Mouse (Mus musculus): ENCODE measurements around the gene Mroh7. TPM values are rescaled to one million over a fixed set of nuclear protein-coding genes. Genes with fewer than 3 reads are reported as not detected.

Mroh7 gene
- total and polyA plus RNA-seq, 2 experiments from 2014 or later = 0.64 to 1.3 TPM

GRCm38 (mm10) chr4:106644218-106644610, 86.5 kb downstream of the Mroh7 start:
- Histone ChIP-seq H3K27ac (ENCODE audit: low read depth, low read length) (no peak overlapping the region), H3K4me2 (ENCODE audit: low read depth, low read length, poor library complexity, severe bottlenecking) (no peak overlapping the region), H3K36me3 (ENCODE audit: insufficient read depth, low read length) (no peaks in the 10 kb centered on the region), H3K4me3 (ENCODE audit: low read depth, low read length) (no peak overlapping the region), H3K27me3 (ENCODE audit: insufficient read depth, low read length) (peaks cover 8% of the 10 kb centered on the region; the same call in 1 of the 2 replicates), H3K9ac (replicated peaks; ENCODE audit: low read length, poor library complexity, severe bottlenecking) (no peak overlapping the region), H3K4me1 (ENCODE audit: insufficient read depth, low read length) (no peaks in the 10 kb centered on the region), H3K9me3 (ENCODE audit: low read length) (no peaks in the 10 kb centered on the region)
- no peak for TF ChIP-seq CTCF (IDR thresholded peaks at IDR 0.05)
- WGBS = 64% methylated on average over 6 of the region's 6 CpGs
- DNase-seq (ENCODE audit: low spot score) (no peak), ATAC-seq (ENCODE audit: low FRiP score) (no peak)

- Histone ChIP-seq H3K9ac (replicated peaks; ENCODE audit: low read length, poor library complexity, severe bottlenecking) (no peak overlapping the region), H3K4me2 (ENCODE audit: low read depth, low read length, poor library complexity, severe bottlenecking) (no peak overlapping the region), H3K4me1 (ENCODE audit: insufficient read depth, low read length) (no peaks in the 10 kb centered on the region), H3K27ac (ENCODE audit: low read depth, low read length) (no peak overlapping the region; the same call in 1 of the 2 replicates), H3K27me3 (ENCODE audit: insufficient read depth, low read length) (peaks cover 8% of the 10 kb centered on the region; the same call in 1 of the 2 replicates), H3K36me3 (ENCODE audit: insufficient read depth, low read length) (no peaks in the 10 kb centered on the region), H3K9me3 (ENCODE audit: low read length) (no peaks in the 10 kb centered on the region), H3K4me3 (ENCODE audit: low read depth, low read length) (no peak overlapping the region)
- ATAC-seq (ENCODE audit: low FRiP score) = no peak
- 36% methylated on average over 8 of the region's 8 CpGs for whole genome bisulfite sequencing
- DNase-seq (ENCODE audit: low spot score) = no peak
- no peak for TF ChIP-seq CTCF (IDR thresholded peaks at IDR 0.05)
Observed at GRCm38 (mm10) chr4:106643483-106644217, 87.1 kb downstream of the Mroh7 start.

DNA sequence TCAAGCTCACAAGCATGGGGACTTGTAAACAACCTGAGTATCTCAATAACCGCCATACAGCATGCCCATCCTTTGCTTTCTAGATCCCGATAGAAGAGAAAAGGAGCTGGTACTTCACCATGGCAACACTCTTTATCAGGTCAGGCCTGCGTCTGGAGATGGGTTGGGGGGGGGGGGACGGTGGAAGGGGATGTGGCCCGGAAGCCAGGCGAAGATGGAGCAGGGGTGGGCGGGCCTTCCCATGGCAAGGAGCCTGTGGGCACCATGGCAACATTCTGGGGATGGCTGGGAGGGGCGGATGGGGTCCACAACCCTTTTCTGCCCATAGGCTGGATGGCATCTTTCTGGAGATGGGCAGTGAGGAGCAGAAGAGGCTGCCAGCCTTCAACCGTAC, 96.6 kb downstream of the Mroh7 start:
- Histone ChIP-seq H3K27me3 (ENCODE audit: insufficient read depth, low read length) (no peaks in the 10 kb centered on the region), H3K4me2 (ENCODE audit: low read depth, low read length, poor library complexity, severe bottlenecking) (peak overlapping the region; percentile 34), H3K9ac (replicated peaks; ENCODE audit: low read length, poor library complexity, severe bottlenecking) (no peak overlapping the region), H3K27ac (ENCODE audit: low read depth, low read length) (peak overlapping the region; percentile 90), H3K9me3 (ENCODE audit: low read length) (no peaks in the 10 kb centered on the region), H3K4me3 (ENCODE audit: low read depth, low read length) (no peak overlapping the region), H3K4me1 (ENCODE audit: insufficient read depth, low read length) (peaks cover 33% of the 10 kb centered on the region), H3K36me3 (ENCODE audit: insufficient read depth, low read length) (no peaks in the 10 kb centered on the region)
- no peak for TF ChIP-seq CTCF (IDR thresholded peaks at IDR 0.05)
- 32% methylated on average over 9 of the region's 9 CpGs for WGBS
- ATAC-seq (ENCODE audit: low FRiP score) (peak; percentile 52; the same call in 1 of the 2 replicates), DNase-seq (ENCODE audit: low spot score) (peak; percentile 49)

- 17% methylated on average over 8 of the region's 8 CpGs for WGBS
- H3K9ac ChIP-seq (replicated peaks; ENCODE audit: low read length, poor library complexity, severe bottlenecking) = peak overlapping the region; percentile 34
Observed at GRCm38 (mm10) chr4:106633281-106634085, 97.2 kb downstream of the Mroh7 start.

GRCm38 (mm10) chr4:106632313-106632712, 98.4 kb downstream of the Mroh7 start:
- H3K9ac ChIP-seq (replicated peaks; ENCODE audit: low read length, poor library complexity, severe bottlenecking) = no peak overlapping the region
- peaks cover 33% of the 10 kb centered on the region for H3K4me1 ChIP-seq (ENCODE audit: insufficient read depth, low read length)
- no peak overlapping the region for H3K4me3 ChIP-seq (ENCODE audit: low read depth, low read length)
- no peaks in the 10 kb centered on the region for H3K27me3 ChIP-seq (ENCODE audit: insufficient read depth, low read length)
- DNase-seq (ENCODE audit: low spot score) = no peak
- WGBS = 31% methylated on average over 1 of the region's 3 CpGs
- H3K4me2 ChIP-seq (ENCODE audit: low read depth, low read length, poor library complexity, severe bottlenecking) = no peak overlapping the region
- H3K36me3 ChIP-seq (ENCODE audit: insufficient read depth, low read length) = no peaks in the 10 kb centered on the region
- TF ChIP-seq CTCF (IDR thresholded peaks at IDR 0.05) = no peak
- H3K9me3 ChIP-seq (ENCODE audit: low read length) = no peaks in the 10 kb centered on the region
- no peak for ATAC-seq (ENCODE audit: low FRiP score)
- H3K27ac ChIP-seq (ENCODE audit: low read depth, low read length) = peak overlapping the region; percentile 90

More at GRCm38 (mm10) chr4:106633281-106634085, 97.2 kb downstream of the Mroh7 start:
- H3K36me3 ChIP-seq (ENCODE audit: insufficient read depth, low read length) = no peaks in the 10 kb centered on the region
- ATAC-seq (ENCODE audit: low FRiP score) (peak; percentile 45; the same call in 1 of the 2 replicates), DNase-seq (ENCODE audit: low spot score) (peak; percentile 35)
- H3K4me2 ChIP-seq (ENCODE audit: low read depth, low read length, poor library complexity, severe bottlenecking) = peak overlapping the region; percentile 34
- no peaks in the 10 kb centered on the region for H3K27me3 ChIP-seq (ENCODE audit: insufficient read depth, low read length)
- no peaks in the 10 kb centered on the region for H3K9me3 ChIP-seq (ENCODE audit: low read length)
- TF ChIP-seq CTCF (IDR thresholded peaks at IDR 0.05) = no peak
- H3K27ac ChIP-seq (ENCODE audit: low read depth, low read length) = peak overlapping the region; percentile 90
- no peak overlapping the region for H3K4me3 ChIP-seq (ENCODE audit: low read depth, low read length)
- peaks cover 33% of the 10 kb centered on the region for H3K4me1 ChIP-seq (ENCODE audit: insufficient read depth, low read length)

Other genes starting within 250 kb of the Mroh7 start
- gene Bsnd, start 238.6 kb downstream of the Mroh7 start, total RNA-seq (2014; rRNA removed) = 0.09 TPM in 1 of 2 replicates, not detected in the other
- not detected in 2 replicates for gene Bsnd, start 238.6 kb downstream of the Mroh7 start, polyA plus RNA-seq (2015; fragmentation: Nextera tagmentation; extraction: Ambion mirVana)
- gene Dhcr24, start 169.9 kb downstream of the Mroh7 start, total RNA-seq (2014; rRNA removed) = 107 and 139 TPM in 2 replicates
- gene Dhcr24, start 169.9 kb downstream of the Mroh7 start, polyA plus RNA-seq (2015; fragmentation: Nextera tagmentation; extraction: Ambion mirVana) = 8.0 and 8.1 TPM in 2 replicates
- gene Lexm, start 113.7 kb downstream of the Mroh7 start, total RNA-seq (2014; rRNA removed) = not detected in 2 replicates
- gene Lexm, start 113.7 kb downstream of the Mroh7 start, polyA plus RNA-seq (2015; fragmentation: Nextera tagmentation; extraction: Ambion mirVana) = not detected in 2 replicates
- gene Ttc22, start 108.5 kb downstream of the Mroh7 start, total RNA-seq (2014; rRNA removed) = 4.1 and 4.6 TPM in 2 replicates
- 4.1 and 4.7 TPM in 2 replicates for gene Ttc22, start 108.5 kb downstream of the Mroh7 start, polyA plus RNA-seq (2015; fragmentation: Nextera tagmentation; extraction: Ambion mirVana)
- 5.9 and 10.3 TPM in 2 replicates for gene Pars2, start 79.9 kb downstream of the Mroh7 start, total RNA-seq (2014; rRNA removed)
- 7.0 and 7.4 TPM in 2 replicates for gene Pars2, start 79.9 kb downstream of the Mroh7 start, polyA plus RNA-seq (2015; fragmentation: Nextera tagmentation; extraction: Ambion mirVana)
- gene Ttc4, start 52.0 kb downstream of the Mroh7 start, total RNA-seq (2014; rRNA removed) = 121 and 127 TPM in 2 replicates
- gene Ttc4, start 52.0 kb downstream of the Mroh7 start, polyA plus RNA-seq (2015; fragmentation: Nextera tagmentation; extraction: Ambion mirVana) = 93.2 and 111 TPM in 2 replicates
- gene Fam151a, start 3.0 kb upstream of the Mroh7 start, total RNA-seq (2014; rRNA removed) = not detected in 2 replicates
- not detected in 2 replicates for gene Fam151a, start 3.0 kb upstream of the Mroh7 start, polyA plus RNA-seq (2015; fragmentation: Nextera tagmentation; extraction: Ambion mirVana)
- gene Acot11, start 74.1 kb upstream of the Mroh7 start, total RNA-seq (2014; rRNA removed) = 4.0 and 7.0 TPM in 2 replicates
- 1.8 and 2.1 TPM in 2 replicates for gene Acot11, start 74.1 kb upstream of the Mroh7 start, polyA plus RNA-seq (2015; fragmentation: Nextera tagmentation; extraction: Ambion mirVana)
- gene Ssbp3, start 179.8 kb upstream of the Mroh7 start, total RNA-seq (2014; rRNA removed) = 172 and 176 TPM in 2 replicates
- gene Ssbp3, start 179.8 kb upstream of the Mroh7 start, polyA plus RNA-seq (2015; fragmentation: Nextera tagmentation; extraction: Ambion mirVana) = 110 and 126 TPM in 2 replicates

Data from midbrain, postnatal 0 days (tissue).